Mouse (Mus musculus): Measurements from ENCODE around the gene Mtmr6. TPM values are rescaled to one million over a fixed set of nuclear protein-coding genes. Genes with fewer than 3 reads are reported as not detected.

Mtmr6 gene
- polyA plus RNA-seq, 1 experiment from 2014 or later: 72.1 TPM

DNA sequence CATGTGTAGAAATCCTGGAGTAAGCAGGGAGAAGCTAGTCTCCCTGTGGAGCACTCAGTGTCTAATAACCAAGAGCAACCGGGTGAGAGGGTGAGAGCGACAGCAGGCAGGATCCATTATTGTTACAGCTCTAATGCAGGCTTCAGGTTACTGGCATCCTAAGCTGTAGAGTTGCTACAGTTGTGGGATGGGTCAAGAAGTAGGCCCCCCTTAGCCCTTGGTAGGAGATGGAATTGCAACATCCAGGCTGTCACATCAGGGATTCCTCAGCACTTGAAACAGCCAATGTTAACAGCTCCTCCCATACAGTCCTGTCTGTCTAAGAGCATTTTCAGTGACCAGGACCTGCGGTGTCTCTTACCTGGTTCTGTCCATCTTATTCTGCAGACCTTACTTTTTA lies 8.7 kb upstream of the Mtmr6 start:
- Histone ChIP-seq H3K9ac (replicated peaks) (no peak overlapping the region), H3K4me2 (replicated peaks) (no peak overlapping the region), H3K9me3 (no peaks in the 10 kb centered on the region), H3K27me3 (no peaks in the 10 kb centered on the region), H3K4me3 (no peak overlapping the region), H3K36me3 (no peaks in the 10 kb centered on the region), H3K27ac (replicated peaks) (no peak overlapping the region), H3K4me1 (peaks cover 8% of the 10 kb centered on the region)
- 29% methylated on average over 3 of the region's 3 CpGs for WGBS
- ATAC-seq (replicated peaks): no peak

DNA sequence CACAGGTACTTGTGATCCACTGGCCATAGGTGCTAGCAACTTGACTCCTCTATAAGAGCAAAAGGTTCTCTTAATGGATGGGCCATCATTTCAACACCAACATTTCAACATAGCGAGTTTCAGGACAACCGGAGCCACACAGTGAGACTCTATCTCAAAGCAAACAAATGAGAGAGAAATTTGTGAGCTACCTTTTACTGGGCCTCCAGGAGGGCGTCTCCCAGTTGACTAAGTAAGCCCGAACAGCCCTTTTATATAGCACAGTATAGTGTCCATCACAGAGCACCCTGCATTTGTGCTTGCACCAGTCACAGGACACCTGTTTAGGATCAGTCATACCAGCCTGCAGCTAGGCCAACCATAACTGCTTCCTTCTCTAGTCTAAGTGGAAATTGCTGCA lies 7.9 kb upstream of the Mtmr6 start:
- no peaks in the 10 kb centered on the region for H3K9me3 ChIP-seq
- WGBS: 79% methylated on average over 4 of the region's 4 CpGs
- no peak overlapping the region for H3K4me3 ChIP-seq
- no peak for ATAC-seq (replicated peaks)
- no peak overlapping the region for H3K4me2 ChIP-seq (replicated peaks)
- no peak overlapping the region for H3K27ac ChIP-seq (replicated peaks)
- no peaks in the 10 kb centered on the region for H3K27me3 ChIP-seq
- no peak overlapping the region for H3K9ac ChIP-seq (replicated peaks)
- peaks cover 6% of the 10 kb centered on the region for H3K4me1 ChIP-seq
- no peaks in the 10 kb centered on the region for H3K36me3 ChIP-seq

- Histone ChIP-seq H3K27ac (replicated peaks) (no peak overlapping the region), H3K4me3 (no peak overlapping the region), H3K4me2 (replicated peaks) (no peak overlapping the region), H3K27me3 (no peaks in the 10 kb centered on the region), H3K9me3 (no peaks in the 10 kb centered on the region), H3K9ac (replicated peaks) (no peak overlapping the region), H3K4me1 (no peaks in the 10 kb centered on the region), H3K36me3 (no peaks in the 10 kb centered on the region)
- no peak for ATAC-seq (replicated peaks)
- 80% methylated on average over 1 of the region's 1 CpGs for WGBS
These were observed 7.2 kb upstream of the Mtmr6 start for GRCm38 (mm10) chr14:60257851-60258250.

GRCm38 (mm10) chr14:60262316-60262715 lies 2.7 kb upstream of the Mtmr6 start:
- H3K9ac ChIP-seq (replicated peaks): no peak overlapping the region
- no peaks in the 10 kb centered on the region for H3K36me3 ChIP-seq
- 81% methylated on average over 7 of the region's 7 CpGs for WGBS
- H3K4me2 ChIP-seq (replicated peaks): no peak overlapping the region
- H3K9me3 ChIP-seq: no peaks in the 10 kb centered on the region
- H3K4me1 ChIP-seq: peaks cover 18% of the 10 kb centered on the region
- no peak for ATAC-seq (replicated peaks)
- H3K4me3 ChIP-seq: no peak overlapping the region
- no peaks in the 10 kb centered on the region for H3K27me3 ChIP-seq
- H3K27ac ChIP-seq (replicated peaks): no peak overlapping the region

DNA sequence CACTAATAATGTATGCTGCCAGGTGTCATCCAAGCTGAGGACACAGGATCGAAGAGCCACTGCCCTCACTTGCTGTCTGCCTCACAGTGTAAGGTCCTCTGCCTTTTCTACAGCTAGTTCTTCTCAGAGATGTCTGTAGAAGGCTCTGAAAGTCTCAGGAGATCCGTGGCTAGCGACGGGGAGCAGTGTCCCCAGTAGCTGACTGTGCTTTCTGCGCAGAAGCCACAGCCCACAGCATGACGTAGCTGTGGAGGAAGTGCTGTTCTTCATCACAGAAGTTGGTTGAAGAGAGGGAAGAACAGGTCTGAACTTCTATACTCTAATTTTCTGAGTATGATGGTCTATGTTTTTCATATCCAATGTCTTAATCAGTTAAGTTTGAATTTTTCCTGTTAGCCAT lies 4.3 kb downstream of the Mtmr6 start:
- WGBS: 90% methylated on average over 6 of the region's 6 CpGs
- H3K36me3 ChIP-seq: no peaks in the 10 kb centered on the region
- no peak for ATAC-seq (replicated peaks)

GRCm38 (mm10) chr14:60273346-60273745 lies 8.3 kb downstream of the Mtmr6 start:
- ATAC-seq (replicated peaks): no peak
- H3K36me3 ChIP-seq: peaks cover 5% of the 10 kb centered on the region; the same call in 1 of the 2 replicates
- no peaks in the 10 kb centered on the region for H3K27me3 ChIP-seq
- no peak overlapping the region for H3K4me2 ChIP-seq (replicated peaks)
- no peak overlapping the region for H3K4me3 ChIP-seq
- 87% methylated on average over 6 of the region's 6 CpGs for WGBS
- H3K4me1 ChIP-seq: no peaks in the 10 kb centered on the region
- no peaks in the 10 kb centered on the region for H3K9me3 ChIP-seq
- H3K9ac ChIP-seq (replicated peaks): no peak overlapping the region
- H3K27ac ChIP-seq (replicated peaks): no peak overlapping the region

More for the DNA sequence above, 4.3 kb downstream of the Mtmr6 start:
- H3K27me3 ChIP-seq: no peaks in the 10 kb centered on the region
- H3K27ac ChIP-seq (replicated peaks): no peak overlapping the region
- H3K4me1 ChIP-seq: peaks cover 20% of the 10 kb centered on the region
- H3K9ac ChIP-seq (replicated peaks): no peak overlapping the region
- H3K9me3 ChIP-seq: no peaks in the 10 kb centered on the region
- H3K4me3 ChIP-seq: no peak overlapping the region
- no peak overlapping the region for H3K4me2 ChIP-seq (replicated peaks)

DNA sequence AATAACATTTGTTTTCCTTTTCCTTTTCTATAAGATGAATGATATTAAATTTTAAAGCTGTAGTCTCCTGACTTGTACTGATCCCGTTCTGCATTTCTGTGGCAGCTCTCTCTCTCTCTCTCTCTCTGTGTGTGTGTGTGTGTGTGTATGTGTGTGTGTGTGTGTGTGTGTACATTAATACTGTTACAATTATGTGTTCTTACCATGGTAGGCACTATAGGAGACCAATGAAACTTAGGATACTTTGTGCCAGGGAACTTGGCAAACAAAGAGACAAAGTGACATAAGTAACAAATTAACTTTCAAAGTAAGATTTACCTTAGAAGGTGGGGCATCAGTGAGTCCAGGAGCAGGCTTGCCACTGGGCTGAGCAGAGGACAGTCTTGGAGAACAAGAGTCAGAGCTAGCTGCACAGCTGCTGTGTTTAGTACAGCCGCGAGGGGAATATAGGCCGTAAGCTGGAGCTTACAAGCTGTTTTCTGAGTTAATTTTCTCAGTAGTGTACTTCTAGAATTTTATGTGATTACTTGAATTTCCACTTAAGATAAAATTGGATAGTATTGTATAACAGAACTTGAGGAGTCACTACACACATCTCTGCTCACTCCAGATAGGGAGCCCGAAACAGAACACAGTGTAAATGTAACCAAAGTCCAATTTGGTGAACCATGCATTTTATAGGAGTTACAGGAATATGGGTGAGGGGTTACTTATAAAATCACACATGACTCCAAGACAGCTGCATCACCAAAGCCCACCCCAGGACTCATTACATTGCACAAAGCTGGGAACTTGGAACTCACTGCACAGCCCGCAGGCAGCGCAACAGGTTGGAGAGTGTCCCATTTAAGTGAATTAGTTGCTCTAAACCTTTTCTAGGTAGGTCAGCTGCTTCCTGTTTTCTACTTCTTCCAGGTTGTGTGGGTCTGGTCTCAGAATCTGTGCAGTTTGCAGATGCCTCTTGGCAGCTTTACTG lies 10.6 kb downstream of the Mtmr6 start:
- no peak overlapping the region for H3K4me3 ChIP-seq
- H3K9ac ChIP-seq (replicated peaks): no peak overlapping the region
- ATAC-seq (replicated peaks): no peak
- H3K4me2 ChIP-seq (replicated peaks): no peak overlapping the region
- peaks cover 5% of the 10 kb centered on the region; the same call in 1 of the 2 replicates for H3K36me3 ChIP-seq
- no peaks in the 10 kb centered on the region for H3K9me3 ChIP-seq
- 93% methylated on average over 7 of the region's 7 CpGs for WGBS
- no peaks in the 10 kb centered on the region for H3K27me3 ChIP-seq
- no peaks in the 10 kb centered on the region for H3K4me1 ChIP-seq
- no peak overlapping the region for H3K27ac ChIP-seq (replicated peaks)

DNA sequence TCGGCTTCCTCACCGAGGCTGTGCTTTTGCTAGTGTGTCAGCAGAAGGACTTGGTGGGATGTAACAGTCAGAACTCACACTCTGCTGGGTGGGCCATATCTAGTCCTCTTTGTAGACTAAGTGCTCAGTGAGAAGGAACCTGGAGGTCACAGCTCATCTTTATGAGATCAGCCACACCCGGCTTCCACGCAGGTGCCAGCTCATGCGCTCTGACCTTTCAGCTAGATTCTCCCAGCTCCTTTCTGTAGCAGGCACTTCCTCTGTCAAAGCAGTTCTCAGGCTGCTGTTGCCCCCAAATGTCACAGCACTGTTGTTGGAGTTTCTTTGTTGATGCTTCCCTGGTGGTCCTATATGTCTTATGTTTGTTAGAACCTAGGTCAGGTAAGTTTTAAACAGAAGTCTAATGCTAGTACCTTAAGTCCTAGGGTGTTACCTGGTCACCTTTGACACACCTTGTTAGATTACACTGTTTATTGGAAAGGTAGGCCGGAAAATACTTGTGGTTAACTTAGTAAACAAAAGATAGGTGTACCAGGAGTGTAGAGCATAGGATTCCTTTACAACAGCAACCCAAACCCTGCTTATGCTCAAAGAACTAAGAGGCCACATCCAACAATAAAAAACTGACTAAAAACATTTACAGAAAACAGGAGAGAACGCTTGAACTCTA lies 21.3 kb downstream of the Mtmr6 start:
- WGBS: 90% methylated on average over 7 of the region's 7 CpGs

DNA sequence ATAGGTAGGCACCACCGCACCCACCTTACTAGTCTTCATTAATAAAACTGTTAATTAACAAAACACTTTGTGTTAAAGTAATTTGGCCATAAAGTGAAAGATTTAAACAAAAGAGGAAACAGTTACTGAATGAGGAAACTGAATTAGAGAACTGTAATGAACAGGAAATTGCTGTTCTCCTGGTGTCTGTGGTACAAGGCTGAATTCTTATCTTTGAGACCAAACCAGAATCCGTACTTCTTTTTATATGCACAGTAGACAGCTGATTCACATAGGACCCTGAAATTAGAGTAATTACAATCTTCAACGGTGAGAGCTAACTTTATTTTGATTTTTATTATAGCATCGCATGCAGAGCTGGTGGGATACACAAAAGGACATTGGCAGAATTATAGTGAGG lies 25.3 kb downstream of the Mtmr6 start:
- no peak overlapping the region for H3K9ac ChIP-seq (replicated peaks)
- no peak for ATAC-seq (replicated peaks)
- no peak overlapping the region for H3K4me2 ChIP-seq (replicated peaks)
- H3K4me1 ChIP-seq: no peaks in the 10 kb centered on the region
- peaks cover 37% of the 10 kb centered on the region for H3K36me3 ChIP-seq
- H3K9me3 ChIP-seq: no peaks in the 10 kb centered on the region
- H3K27me3 ChIP-seq: no peaks in the 10 kb centered on the region
- 78% methylated on average over 4 of the region's 4 CpGs for WGBS
- no peak overlapping the region for H3K27ac ChIP-seq (replicated peaks)
- H3K4me3 ChIP-seq: no peak overlapping the region

More for the DNA sequence above, 21.3 kb downstream of the Mtmr6 start:
- H3K36me3 ChIP-seq: peaks cover 28% of the 10 kb centered on the region
- no peaks in the 10 kb centered on the region for H3K9me3 ChIP-seq
- no peak overlapping the region for H3K4me3 ChIP-seq
- no peak overlapping the region for H3K27ac ChIP-seq (replicated peaks)
- H3K9ac ChIP-seq (replicated peaks): no peak overlapping the region
- no peaks in the 10 kb centered on the region for H3K4me1 ChIP-seq
- no peaks in the 10 kb centered on the region for H3K27me3 ChIP-seq
- H3K4me2 ChIP-seq (replicated peaks): no peak overlapping the region
- ATAC-seq (replicated peaks): no peak

GRCm38 (mm10) chr14:60295531-60295930 lies 30.5 kb downstream of the Mtmr6 start:
- H3K9me3 ChIP-seq: no peaks in the 10 kb centered on the region
- peaks cover 7% of the 10 kb centered on the region for H3K4me1 ChIP-seq
- ATAC-seq (replicated peaks): no peak
- no peak overlapping the region for H3K27ac ChIP-seq (replicated peaks)
- no peak overlapping the region for H3K4me2 ChIP-seq (replicated peaks)
- H3K27me3 ChIP-seq: no peaks in the 10 kb centered on the region
- H3K9ac ChIP-seq (replicated peaks): no peak overlapping the region
- H3K36me3 ChIP-seq: peaks cover 35% of the 10 kb centered on the region; the same call in 1 of the 2 replicates
- 90% methylated on average over 1 of the region's 1 CpGs for WGBS
- H3K4me3 ChIP-seq: no peak overlapping the region

GRCm38 (mm10) chr14:60300224-60300991 lies 35.4 kb downstream of the Mtmr6 start:
- peak; percentile 41; the same call in 1 of the 2 replicates for ATAC-seq (replicated peaks)
- Histone ChIP-seq H3K27ac (replicated peaks) (peak overlapping the region; percentile 65), H3K4me3 (no peak overlapping the region), H3K9me3 (no peaks in the 10 kb centered on the region), H3K9ac (replicated peaks) (no peak overlapping the region), H3K36me3 (peaks cover 19% of the 10 kb centered on the region), H3K27me3 (no peaks in the 10 kb centered on the region), H3K4me1 (peaks cover 31% of the 10 kb centered on the region), H3K4me2 (replicated peaks) (no peak overlapping the region)
- WGBS: 28% methylated on average over 14 of the region's 14 CpGs

DNA sequence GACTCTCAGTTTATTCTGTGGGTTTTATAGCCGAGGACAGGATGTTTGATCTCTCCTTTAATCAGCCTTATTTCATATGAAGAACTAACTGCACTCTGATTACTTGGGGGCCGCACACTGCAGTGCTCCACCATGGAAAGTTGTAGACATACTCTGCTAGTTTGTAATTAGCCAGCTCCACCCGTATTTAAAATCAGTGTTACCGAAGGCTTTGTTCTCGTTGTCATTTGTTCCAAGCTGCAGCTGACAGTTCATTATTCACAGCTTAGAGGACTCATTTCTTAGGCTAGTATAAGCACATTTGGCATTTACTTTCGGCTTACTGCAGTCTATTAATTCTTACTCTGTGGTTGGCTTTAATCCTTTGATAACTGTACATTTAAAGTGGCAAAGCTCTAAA lies 36.0 kb downstream of the Mtmr6 start:
- ATAC-seq (replicated peaks): peak; percentile 60
- no peak overlapping the region for H3K4me3 ChIP-seq
- no peaks in the 10 kb centered on the region for H3K9me3 ChIP-seq
- H3K27ac ChIP-seq (replicated peaks): peak overlapping the region; percentile 65
- H3K27me3 ChIP-seq: no peaks in the 10 kb centered on the region
- peaks cover 32% of the 10 kb centered on the region for H3K4me1 ChIP-seq
- 11% methylated on average over 6 of the region's 6 CpGs for WGBS
- H3K4me2 ChIP-seq (replicated peaks): no peak overlapping the region
- H3K9ac ChIP-seq (replicated peaks): no peak overlapping the region
- peaks cover 19% of the 10 kb centered on the region for H3K36me3 ChIP-seq

Data from forebrain, embryonic 15.5 days (tissue).